Mouse (Mus musculus): ENCODE results near the gene Fry.

Gene Fry

DNA sequence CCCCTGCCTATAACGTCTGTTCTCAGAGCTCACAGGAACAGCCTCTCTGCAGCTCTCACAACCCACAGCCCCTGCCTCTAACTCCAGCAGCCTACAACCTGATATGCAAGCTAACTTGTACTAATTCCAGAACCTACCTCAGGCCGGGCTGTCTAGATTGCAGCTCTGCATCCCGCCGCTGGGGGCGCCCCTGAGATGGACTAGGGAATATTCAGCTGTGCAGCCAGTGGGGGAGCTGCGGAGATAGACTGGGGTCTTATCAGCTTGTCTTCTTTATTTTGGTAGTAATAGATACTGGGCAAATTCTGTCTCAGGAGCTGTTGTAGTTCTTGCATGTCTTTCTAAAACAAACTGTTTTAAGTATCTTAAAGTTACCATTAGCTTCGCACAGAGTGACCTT is 101.9 kb downstream of the Fry start:
- DNase-seq (ENCODE audit: low read depth, low spot score) = peak; percentile 32

DNA sequence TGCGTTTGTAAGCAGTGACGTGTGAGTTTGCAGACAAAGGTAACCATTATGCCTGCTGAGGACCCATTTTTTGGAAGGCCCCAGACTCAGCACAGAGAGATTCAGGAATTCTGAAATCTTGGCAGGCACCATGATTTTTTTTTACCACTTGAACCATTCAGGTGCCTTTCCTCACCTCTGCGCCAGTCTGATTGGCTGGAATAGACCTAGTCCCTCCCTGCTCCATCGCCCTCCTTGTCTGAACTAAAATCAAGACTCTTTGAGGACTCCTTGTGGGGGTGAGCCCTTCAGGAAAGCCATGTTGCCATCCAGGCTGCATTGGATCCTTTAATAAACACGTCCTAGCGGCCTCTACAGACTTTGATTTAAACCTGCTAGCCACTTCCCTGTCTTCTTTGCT is 103.4 kb downstream of the Fry start:
- no peak for DNase-seq (ENCODE audit: low read depth, low spot score)

DNA sequence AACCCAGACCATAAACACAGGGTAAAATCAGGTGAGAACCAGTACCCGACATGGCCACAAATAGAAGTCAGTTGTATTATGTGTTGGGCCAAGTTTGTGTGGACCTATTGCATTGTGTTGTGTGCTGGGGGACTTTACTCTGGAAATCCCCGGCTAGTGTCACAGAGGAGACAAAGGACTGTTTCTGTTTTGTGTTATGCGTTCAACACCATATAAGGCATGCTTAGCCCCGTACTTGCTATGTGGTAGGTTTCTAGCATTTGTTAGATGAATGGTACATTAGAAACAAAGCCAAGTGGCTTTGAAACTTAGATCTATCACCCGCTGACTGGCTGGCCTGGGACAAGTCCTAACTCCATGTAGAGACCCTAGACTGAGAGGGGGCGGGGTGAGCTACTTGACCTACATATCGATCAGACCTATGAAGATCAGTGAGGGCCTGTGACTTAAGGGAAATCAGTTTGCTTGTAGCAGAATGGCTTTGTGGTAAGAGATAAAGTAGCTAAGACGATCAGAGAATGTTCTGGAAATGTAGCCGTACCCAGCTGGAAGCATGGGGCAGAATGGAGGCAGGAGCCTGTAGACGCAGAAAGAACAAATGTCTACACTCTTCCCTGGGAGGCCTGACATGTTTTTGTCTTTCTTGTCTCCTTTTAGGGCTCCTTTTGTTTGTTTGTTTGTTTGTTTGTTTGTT is 105.2 kb downstream of the Fry start:
- DNase-seq (ENCODE audit: low read depth, low spot score) = no peak

DNA sequence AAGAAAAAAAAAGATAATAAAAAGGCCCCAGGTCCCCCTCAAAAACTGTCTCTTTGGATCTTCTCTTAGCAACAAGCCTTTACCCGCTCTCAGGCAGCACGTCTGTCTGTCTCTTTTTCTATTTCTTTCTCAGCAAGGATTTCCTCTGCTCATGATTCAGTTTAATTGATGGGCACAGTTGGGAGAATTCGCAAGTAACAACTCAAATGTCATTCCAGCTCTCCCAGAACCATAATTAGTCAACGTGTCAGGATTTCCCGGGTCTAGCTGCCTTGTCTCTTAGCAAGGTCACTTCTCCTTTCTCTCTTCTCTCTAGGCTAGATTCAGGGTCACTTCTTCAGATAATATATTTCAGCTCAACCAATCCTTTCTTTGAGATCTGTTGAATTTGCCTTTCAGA is 110.6 kb downstream of the Fry start:
- DNase-seq (ENCODE audit: low read depth, low spot score) = peak; percentile 68

DNA sequence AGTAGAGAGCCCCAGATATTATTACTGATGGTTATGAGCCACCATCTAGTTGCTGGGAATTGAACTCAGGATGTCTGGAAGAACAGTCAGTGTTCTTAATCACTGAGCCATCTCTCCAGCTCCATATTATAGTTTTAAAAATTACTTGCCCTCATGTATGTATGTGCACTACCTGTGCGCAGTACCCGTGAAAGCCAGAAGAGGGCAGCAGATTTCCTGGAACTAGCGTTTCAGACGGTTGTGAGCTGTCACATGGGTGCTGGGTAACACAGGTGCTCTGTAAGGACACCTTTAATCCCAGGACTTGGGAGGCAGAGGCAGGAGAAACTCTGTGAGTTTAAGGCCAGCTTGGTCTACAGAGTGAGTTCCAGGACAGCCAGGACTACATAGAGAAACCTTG is 111.3 kb downstream of the Fry start:
- DNase-seq (ENCODE audit: low read depth, low spot score) = no peak

DNA sequence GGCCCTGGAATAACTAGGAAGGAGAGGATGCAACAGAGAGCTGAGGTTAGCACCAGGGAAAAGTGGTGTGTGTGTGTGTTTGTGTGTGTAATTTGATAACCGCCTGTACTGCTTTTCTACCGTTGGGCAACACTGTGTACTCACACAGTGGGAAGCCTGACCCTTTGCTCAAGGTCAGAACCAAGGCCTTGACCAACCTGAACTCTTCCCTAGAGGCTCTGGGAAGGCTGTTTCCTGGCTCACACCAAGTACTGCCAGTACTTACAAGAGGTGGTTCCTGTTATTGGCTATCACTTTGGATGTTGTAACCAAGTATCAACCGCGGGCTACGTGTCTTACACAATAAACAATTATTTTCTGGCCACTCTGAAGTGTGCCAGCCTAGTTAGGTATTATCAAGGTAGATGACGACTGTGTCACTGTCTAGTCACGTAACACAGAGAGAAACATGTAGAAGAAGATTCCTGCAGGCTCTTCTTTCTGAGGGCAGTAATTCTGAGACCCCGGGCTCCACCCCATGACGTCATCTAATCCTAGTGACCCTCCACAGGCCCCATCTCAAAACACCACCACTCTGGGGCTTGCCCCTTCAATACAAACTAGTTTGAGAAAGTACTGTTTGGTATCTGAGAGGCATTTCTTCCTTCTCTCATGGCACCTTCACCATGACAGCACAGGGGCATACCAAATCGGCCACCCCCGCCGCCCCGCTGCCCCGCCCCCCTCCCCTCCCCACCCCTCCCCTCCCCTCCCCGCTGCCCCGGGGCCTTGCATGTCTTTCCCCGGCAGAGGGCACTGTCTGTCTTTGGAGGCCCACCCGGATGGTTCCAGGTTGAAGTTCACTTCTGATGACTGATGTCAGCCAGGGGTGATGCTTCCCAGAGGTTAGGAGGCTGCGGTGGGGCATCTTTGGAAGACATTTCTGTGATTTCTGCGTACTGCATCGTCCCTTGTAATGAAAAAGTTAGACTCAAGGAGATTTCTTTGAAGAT is 114.0 kb downstream of the Fry start:
- DNase-seq (ENCODE audit: low read depth, low spot score) = peak; percentile 70

DNA sequence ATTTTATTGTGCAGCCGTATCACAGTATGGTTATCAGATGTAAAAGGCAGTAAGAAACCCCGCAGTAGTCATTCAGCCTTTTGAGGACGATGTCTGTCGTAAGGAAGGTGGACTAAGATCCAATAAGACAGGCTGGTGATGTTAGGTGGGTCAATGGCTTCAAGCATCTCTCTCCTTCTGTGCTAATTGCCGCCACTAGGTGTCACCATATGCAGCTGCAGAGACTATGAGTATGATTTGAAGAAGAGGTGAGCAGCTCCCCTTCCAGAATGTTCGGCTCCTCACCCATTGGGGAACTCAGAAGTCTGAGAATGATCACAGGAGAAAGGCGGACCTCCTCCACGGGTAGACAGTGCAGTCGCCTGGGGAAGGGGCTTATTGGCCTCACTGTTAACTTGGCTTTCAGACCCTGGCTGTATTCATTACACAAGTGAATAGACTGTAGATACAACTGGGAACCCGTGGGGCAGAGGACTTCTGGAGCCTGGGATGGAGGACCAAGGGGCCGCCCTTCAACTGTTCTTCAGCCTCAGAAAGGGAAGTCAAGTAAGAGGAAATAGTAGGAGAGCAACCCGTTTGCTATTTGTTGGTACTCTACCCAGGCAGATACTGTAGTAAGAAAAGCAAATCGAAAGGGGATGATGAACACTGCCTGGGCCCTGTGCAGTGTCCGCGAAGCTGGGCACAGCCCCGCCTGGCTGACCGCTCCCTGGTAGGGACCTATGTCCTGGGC is 114.9 kb downstream of the Fry start:
- DNase-seq (ENCODE audit: low read depth, low spot score) = peak; percentile 92

DNA sequence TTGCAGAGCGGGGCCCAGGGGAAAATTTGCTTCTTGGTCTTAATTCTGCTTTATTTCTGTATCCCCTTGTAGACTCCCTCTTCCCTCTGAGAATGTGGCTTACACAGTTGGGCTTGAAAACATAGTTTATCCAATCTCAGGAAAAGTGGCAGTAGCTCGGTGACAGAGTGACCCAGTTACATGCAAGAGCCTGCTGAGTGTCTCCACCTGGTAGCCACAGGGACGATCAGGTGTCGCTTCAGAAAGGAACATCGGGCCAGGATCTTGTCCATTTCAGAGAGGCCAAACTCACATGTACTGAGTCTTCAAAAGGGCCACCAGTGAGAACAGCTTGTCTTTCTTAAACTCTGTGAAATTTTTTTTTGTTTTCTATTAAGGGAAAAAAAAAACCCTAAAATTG is 117.5 kb downstream of the Fry start:
- DNase-seq (ENCODE audit: low read depth, low spot score) = peak; percentile 92

DNA sequence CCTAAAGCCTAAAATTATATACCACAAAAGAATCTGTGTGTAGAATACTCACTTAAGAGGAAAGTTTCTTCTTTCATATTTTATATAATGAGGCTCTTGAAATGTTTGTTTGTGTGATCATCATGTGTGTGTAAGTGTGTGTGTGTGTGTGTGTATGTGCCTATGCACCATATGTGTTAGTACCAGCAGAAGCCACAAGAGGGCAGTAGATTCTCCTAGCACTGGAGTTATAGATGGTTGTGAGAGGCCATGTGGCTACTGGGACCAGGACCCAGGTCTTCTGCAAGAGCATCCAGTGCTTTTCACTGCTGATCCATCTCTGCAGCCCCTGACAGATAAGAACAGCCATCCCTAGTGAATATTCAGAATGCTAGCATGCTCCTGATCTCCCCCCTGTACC is 118.2 kb downstream of the Fry start:
- DNase-seq (ENCODE audit: low read depth, low spot score) = no peak

DNA sequence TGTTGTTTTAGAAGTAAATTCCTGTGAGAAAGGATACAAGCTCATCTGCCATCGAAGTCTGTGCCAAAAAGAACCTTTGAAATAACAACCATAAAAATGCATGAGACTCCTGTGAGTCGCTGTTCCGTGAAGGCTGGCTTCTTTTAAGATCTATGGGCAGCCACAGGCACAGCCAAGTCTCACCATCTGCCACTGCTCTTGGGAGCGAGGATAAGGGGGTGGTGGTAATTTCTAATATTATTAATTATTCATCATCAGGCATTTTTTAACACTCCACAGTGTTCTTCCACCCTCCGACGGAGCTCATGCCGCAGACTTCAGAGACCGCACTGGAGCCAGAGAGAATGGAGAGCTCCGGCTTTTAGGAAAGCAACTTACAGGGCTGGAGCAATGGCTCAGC is 123.2 kb downstream of the Fry start:
- DNase-seq (ENCODE audit: low read depth, low spot score) = peak; percentile 77

DNA sequence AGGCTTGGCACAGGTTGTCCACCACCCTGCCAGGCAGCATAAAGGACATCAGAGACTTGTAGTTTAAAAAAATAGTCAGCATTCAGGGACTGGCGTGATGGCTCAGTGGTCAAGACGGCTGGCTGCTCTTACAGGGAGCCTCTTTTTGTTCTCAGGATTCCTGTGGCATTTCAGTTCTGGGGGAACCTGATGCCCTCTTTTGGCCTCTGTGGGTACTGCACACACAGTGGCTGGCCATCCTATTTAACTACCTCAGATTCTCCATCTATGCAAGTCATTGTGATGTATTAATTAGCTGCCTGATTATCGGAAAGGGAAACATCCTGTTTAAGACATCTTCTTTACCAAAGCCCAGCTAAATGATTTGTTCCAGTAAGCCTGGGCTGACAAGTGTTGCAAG is 128.3 kb downstream of the Fry start:
- no peak for DNase-seq (ENCODE audit: low read depth, low spot score)

DNA sequence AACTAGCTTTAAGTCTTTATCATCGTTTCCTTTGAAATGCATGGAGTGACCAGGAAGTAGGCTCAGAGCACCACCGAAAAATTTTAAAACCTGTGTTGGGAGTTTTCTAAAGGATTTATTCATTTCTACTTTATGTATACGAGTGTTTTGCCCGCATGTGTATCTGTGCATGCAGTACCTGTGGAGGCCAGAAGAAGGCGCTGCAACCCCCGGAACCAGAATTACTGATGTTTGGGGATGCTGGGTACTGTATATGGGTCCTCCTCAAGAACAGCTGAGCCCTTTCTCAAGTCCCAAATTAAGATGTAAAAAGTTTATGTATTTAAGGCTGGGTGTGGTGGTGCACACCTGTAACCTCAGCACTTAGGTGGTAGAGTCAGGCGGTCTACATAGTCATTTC is 139.3 kb downstream of the Fry start:
- DNase-seq (ENCODE audit: low read depth, low spot score) = no peak

DNA sequence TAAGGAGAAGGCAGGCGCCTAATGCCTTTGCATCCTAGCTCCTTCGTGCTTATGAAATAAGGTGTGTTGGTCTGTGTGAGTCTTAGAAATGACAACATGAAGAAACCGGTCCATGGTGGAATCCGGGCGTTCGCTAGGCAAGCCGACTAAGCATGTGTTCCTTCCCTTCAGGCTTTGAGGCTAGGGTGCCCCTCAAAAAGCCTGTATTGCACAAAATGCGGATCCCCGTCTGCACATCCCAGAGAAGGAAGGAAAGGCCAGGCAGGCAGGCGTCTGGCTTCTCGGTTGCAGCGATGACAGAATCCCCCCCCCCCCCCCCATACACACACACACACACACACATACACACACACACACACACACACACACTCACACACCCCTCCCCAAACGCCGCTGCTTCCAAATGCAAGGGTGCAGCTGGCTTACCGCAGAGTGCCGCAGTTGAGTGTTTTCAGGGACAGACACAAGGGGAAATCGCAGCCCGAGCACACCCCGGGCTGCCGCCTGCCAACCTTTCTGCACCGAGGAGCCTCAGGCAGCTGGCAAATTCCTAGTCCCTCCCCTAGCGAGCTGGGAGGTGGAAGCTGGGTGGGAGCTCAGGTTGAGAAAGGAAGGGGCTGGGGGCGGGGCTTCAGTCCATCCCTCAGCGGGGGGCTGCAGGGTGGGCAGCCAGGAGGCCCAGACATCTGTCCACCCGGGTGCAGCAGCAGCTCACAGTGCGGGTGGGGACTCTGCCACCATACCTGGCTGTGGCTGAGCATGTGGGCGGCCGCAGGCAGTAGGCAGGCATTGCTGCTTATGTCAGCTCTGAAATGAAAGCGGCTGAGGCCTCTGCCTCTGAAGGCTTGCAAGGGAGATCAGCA is 141.0 kb downstream of the Fry start:
- DNase-seq (ENCODE audit: low read depth, low spot score) = peak; percentile 94

DNA sequence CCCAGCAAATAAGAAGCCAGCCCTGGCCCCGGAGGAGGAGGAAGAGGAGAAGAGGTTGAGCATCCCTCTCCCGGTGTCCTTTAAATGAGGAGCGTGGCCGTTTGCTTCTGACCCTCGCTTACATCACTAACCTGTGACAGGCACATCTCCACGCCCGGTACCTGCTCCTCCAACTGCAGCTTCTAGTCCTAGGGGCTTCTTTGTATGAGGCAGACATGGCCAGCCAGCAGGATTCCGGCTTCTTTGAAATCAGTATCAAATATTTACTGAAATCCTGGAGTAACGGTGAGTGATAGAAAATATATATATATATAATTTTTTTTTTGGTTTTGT is 141.6 kb downstream of the Fry start:
- DNase-seq (ENCODE audit: low read depth, low spot score) = no peak

DNA sequence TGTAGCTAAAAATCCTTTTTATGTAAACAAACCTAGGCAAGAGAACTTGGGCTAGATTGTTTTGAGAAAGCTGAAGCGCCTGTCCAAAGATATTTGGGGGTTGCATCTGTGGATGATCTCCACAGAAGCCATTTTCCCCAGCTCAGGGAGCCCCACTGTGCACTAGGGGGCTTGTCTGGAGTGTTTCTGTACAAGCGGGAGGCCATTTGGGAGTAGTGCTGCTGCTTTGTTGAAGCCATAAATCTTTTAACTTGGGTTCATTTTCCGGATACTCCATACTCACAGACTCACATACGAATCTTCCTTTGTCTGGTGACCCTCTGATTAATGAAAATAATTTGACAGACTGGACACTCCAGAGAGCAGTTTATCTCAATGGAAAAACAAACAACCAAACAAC is 142.9 kb downstream of the Fry start:
- DNase-seq (ENCODE audit: low read depth, low spot score) = peak; percentile 50

DNA sequence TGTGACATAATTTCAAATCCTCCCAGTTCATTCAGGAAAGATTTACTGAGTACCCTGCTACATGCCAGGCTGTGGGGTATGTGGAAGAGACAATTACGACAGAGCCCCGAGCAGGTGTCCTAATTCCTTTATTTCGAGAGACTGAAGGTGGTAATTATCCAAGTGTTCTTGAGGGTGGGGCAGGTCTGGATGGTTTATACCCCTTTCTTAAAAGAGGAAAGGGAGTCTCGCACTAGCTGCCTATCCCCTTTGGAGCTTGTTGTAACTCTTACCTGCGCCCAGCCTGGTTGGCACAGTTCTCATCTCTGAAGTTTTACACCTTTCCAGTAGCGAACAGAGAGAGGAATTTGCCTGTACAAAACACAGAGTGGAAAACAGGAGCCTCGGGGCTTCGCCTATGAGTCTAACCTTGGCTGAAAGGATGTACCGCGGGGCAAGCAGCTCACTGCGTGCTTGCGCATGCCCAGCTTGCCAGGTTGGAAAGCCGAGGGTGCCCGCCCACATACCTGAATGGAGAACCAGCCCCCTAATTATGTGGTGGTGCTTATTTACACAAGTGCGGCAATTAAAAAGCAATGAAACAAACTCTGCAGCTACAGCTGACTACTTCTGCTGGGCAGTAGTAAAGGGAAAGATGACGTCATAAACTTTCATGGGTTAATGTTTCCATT is 143.7 kb downstream of the Fry start:
- peak; percentile 81 for DNase-seq (ENCODE audit: low read depth, low spot score)

DNA sequence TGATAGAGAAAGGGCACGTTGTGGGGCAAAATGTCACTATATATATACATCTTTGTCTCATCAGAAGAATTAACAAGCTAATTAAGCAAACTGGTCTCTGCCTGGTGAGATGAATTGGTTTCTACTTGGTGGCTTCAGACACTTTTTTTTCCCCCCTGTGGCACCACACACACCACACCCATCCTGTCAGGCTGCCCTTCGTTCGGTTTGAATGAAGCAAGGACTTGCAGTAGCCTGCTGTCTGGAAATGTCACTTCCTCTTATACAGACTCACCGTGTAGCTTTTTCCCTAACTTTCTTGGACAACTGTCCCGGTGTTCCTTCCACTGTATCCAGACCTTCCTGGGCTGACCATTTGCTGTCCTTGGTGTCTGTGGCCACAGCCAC is 144.3 kb downstream of the Fry start:
- DNase-seq (ENCODE audit: low read depth, low spot score) = no peak

DNA sequence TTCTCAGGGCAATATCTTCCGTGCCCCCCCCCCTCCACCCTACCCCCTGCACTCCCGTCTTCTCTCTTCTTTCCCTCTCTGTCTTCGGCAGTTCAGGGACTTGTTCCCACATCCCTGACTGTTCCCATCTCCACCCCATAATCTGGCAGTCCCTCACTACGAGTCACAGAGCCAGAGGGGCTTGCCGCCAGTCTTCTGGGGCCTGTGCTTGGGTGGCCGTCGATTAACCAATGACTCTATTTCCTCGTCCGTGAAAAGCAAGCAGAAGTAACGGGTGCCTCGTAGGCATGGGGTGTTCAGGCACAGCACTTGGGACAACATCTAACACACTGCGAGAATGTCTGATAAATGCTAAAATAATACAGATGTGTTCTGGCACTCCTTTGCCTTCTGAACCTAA is 144.7 kb downstream of the Fry start:
- DNase-seq (ENCODE audit: low read depth, low spot score) = no peak

DNA sequence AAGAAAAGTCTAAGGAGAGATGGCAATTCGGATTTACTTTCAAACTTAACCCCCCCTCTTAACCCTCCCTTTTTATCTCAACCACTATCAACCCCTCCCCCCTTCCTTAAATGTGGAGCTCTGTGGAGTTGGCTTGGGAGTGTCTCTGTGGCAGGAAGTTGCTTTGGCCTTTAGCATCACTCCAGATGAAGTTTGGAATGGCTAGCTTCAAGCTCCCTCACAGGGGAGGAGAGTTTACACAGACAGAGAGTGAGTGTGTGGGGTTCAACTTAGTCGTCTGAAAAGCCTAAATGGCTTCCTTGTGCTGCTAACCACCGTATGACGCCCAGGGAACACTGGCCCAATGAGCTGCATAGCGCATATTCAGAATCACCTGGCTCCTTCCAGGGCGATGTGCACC is 145.2 kb downstream of the Fry start:
- DNase-seq (ENCODE audit: low read depth, low spot score) = no peak

DNA sequence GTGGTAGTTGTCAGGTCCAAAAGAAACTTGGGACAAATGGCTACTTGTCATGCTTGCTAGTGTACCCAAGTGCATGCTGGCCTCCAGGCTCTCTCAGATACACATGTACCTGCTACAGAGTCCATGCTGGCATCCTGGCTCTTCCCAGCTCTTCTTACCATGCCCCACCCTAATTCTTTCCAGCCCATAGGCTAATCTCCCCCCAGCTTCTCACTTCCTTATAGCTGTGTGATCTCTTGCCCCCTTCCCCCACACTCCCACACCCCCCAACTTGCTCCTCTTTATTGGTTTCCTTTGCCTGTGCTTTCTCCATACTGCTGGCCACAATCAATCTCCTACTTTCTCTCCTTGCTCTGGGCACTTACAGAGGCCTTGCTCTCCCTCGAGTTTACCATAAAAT is 146.6 kb downstream of the Fry start:
- no peak for DNase-seq (ENCODE audit: low read depth, low spot score)

DNA sequence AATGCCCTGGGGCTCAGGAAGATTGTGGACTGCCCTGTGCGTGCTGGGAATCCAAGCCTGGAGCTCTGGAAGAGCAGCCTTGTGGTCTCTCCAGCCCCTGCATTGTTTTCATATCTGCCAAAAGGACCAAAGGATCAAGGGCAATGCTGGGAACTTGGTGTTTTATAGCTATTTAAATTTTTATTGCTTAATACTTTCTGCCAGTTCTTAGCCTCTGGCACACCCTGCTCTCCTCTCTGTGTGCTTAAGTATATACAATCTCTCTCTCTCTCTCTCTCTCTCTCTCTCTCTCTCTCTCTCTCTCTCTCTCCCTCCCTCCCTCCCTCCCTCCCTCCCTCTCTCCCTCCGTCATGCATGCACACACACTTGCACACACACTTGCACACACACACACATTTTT is 147.5 kb downstream of the Fry start:
- DNase-seq (ENCODE audit: low read depth, low spot score) = no peak
